ENCODE assay signal across 24 mouse cellular contexts in genomic region chr13:31546784-31547183, GRCm38 (mm10). TPM values are rescaled to one million over a fixed set of nuclear protein-coding genes. Genes with fewer than 3 reads are reported as not detected.
DNase-seq lines count a peak whose midpoint lies in the region; ATAC-seq and TF ChIP-seq lines count a peak whose summit lies in the region.
"Had no signal": no experiment of that assay in that cellular context is flagged by ENCODE, and none has a peak within 500 bp of the region (broad histone marks: within the 10 kb centered on the region; RNA-seq: fewer than 3 reads in every experiment).

No protein-coding gene starts in this region.

- no peaks in the 10 kb centered on the region for H3K4me1 ChIP-seq in kidney, embryonic 16.5 days (ENCODE audit: insufficient read depth, low read length)
- H3K4me1 ChIP-seq in lung, embryonic 15.5 days = peaks cover 4% of the 10 kb centered on the region; the same call in 1 of the 2 replicates
- H3K4me1 ChIP-seq in lung, adult 2 months (ENCODE audit: control insufficient read depth, insufficient read depth, low read length) = no peaks in the 10 kb centered on the region
- H3K4me1 ChIP-seq in stomach, embryonic 16.5 days (ENCODE audit: control insufficient read depth, insufficient read depth, low read length) = no peaks in the 10 kb centered on the region
- H3K4me1 ChIP-seq: embryonic facial prominence, embryonic 10.5 days; heart, embryonic 13.5 days; hindbrain, embryonic 15.5 days had no signal

- H3K9me3 ChIP-seq in kidney, embryonic 16.5 days (ENCODE audit: low read length) = no peaks in the 10 kb centered on the region
- H3K9me3 ChIP-seq in lung, embryonic 15.5 days = no peaks in the 10 kb centered on the region
- H3K9me3 ChIP-seq in stomach, embryonic 16.5 days (replicated peaks; ENCODE audit: control insufficient read depth, low read length) = no peaks in the 10 kb centered on the region
- H3K9me3 ChIP-seq: embryonic facial prominence, embryonic 10.5 days; forebrain, embryonic 10.5 days; G1E; heart, embryonic 13.5 days; hindbrain, embryonic 15.5 days had no signal

- ATAC-seq in kidney, embryonic 16.5 days (ENCODE audit: low FRiP score, low TSS enrichment) = 0 out of 2 replicates have a peak, but pooled peaks have one; percentile 31
- ATAC-seq in lung, embryonic 15.5 days (ENCODE audit: borderline replicate concordance, extremely low read depth, low FRiP score, low TSS enrichment) = no peak
- ATAC-seq in stomach, embryonic 16.5 days (ENCODE audit: insufficient read depth, low FRiP score) = peak; percentile 26; the same call in 1 of the 2 replicates
- ATAC-seq: CD4-positive, CD25-positive, alpha-beta regulatory T cell, adult 4 months; forebrain, embryonic 14.5 days had no signal

- H3K36me3 ChIP-seq in kidney, embryonic 16.5 days (ENCODE audit: insufficient read depth, low read length) = no peaks in the 10 kb centered on the region
- no peaks in the 10 kb centered on the region for H3K36me3 ChIP-seq in lung, embryonic 15.5 days
- H3K36me3 ChIP-seq in stomach, embryonic 16.5 days (ENCODE audit: control insufficient read depth, insufficient read depth, low read length) = no peaks in the 10 kb centered on the region
- H3K36me3 ChIP-seq: embryonic facial prominence, embryonic 10.5 days; forebrain, embryonic 10.5 days; G1E; heart, embryonic 13.5 days; hindbrain, embryonic 15.5 days had no signal

- H3K4me3 ChIP-seq in kidney, embryonic 16.5 days (ENCODE audit: low read length) = no peak overlapping the region
- no peak overlapping the region for H3K4me3 ChIP-seq in lung, embryonic 15.5 days
- H3K4me3 ChIP-seq in lung, adult 2 months (replicated peaks; ENCODE audit: extremely low read depth, low read depth, low read length) = no peak overlapping the region
- H3K4me3 ChIP-seq in stomach, embryonic 16.5 days (replicated peaks; ENCODE audit: low read length) = no peak overlapping the region
- H3K4me3 ChIP-seq: embryonic facial prominence, embryonic 10.5 days; forebrain, embryonic 10.5 days; gastrocnemius, adult 2 months; heart, embryonic 13.5 days; hindbrain, embryonic 15.5 days had no signal

- TF ChIP-seq POLR2A in lung, adult 2 months (IDR thresholded peaks at IDR 0.05; ENCODE audit: borderline replicate concordance, extremely low read depth, low read depth, low read length) = no peak

- no peak overlapping the region for H3K9ac ChIP-seq in kidney, embryonic 16.5 days (replicated peaks; ENCODE audit: low read length)
- H3K9ac ChIP-seq in lung, embryonic 15.5 days = no peak overlapping the region
- H3K9ac ChIP-seq in stomach, embryonic 16.5 days (ENCODE audit: low read length) = no peak overlapping the region
- H3K9ac ChIP-seq: heart, embryonic 13.5 days; hindbrain, embryonic 15.5 days had no signal

- 77% methylated on average over 2 of the region's 2 CpGs for WGBS in kidney, embryonic 16.5 days
- 66% methylated on average over 2 of the region's 2 CpGs for WGBS in lung, embryonic 15.5 days
- 69% methylated on average over 2 of the region's 2 CpGs for WGBS in lung, adult 2 months
- WGBS in stomach, embryonic 16.5 days = 63% methylated on average over 2 of the region's 2 CpGs

- no peak overlapping the region for H3K4me2 ChIP-seq in kidney, embryonic 16.5 days (replicated peaks; ENCODE audit: low read depth, low read length)
- H3K4me2 ChIP-seq in lung, embryonic 15.5 days = no peak overlapping the region
- H3K4me2 ChIP-seq in stomach, embryonic 16.5 days (ENCODE audit: low read depth, low read length) = 0 out of 2 replicates have a peak overlapping the region, but pooled peaks have one; percentile 4
- H3K4me2 ChIP-seq: heart, embryonic 13.5 days; hindbrain, embryonic 15.5 days had no signal

- no peak for DNase-seq in kidney, postnatal 25 days
- no peak for DNase-seq in lung, adult 2 months
- DNase-seq in urinary bladder, postnatal 14 days (ENCODE audit: low spot score) = no peak
- DNase-seq in cerebellum, postnatal 25 days = no peak
- DNase-seq: adrenal gland, postnatal 14 days; B cell, adult 2 months; cerebellum, adult 18-20 months; cerebellum, adult 9-11 months; gastrocnemius, adult 2 months; gastrocnemius, postnatal 25 days; heart, postnatal 36 days had no signal

- no peaks in the 10 kb centered on the region for H3K27me3 ChIP-seq in kidney, embryonic 16.5 days (ENCODE audit: insufficient read depth, low read length)
- no peaks in the 10 kb centered on the region for H3K27me3 ChIP-seq in lung, embryonic 15.5 days
- H3K27me3 ChIP-seq in stomach, embryonic 16.5 days (ENCODE audit: control insufficient read depth, insufficient read depth, low read length) = no peaks in the 10 kb centered on the region
- H3K27me3 ChIP-seq: heart, embryonic 13.5 days; hindbrain, embryonic 15.5 days had no signal

- no peak for TF ChIP-seq CTCF in lung, adult 2 months (IDR thresholded peaks at IDR 0.05; ENCODE audit: insufficient read depth, low read length)

- no peak overlapping the region for H3K27ac ChIP-seq in kidney, embryonic 16.5 days (ENCODE audit: low read length)
- 0 out of 2 replicates have a peak overlapping the region, but pooled peaks have one; percentile 33 for H3K27ac ChIP-seq in lung, embryonic 15.5 days
- H3K27ac ChIP-seq in stomach, embryonic 16.5 days (ENCODE audit: low read length) = peak overlapping the region; percentile 58
- H3K27ac ChIP-seq: embryonic facial prominence, embryonic 10.5 days; forebrain, embryonic 10.5 days; gastrocnemius, adult 2 months; heart, embryonic 13.5 days; hindbrain, embryonic 15.5 days had no signal

RNA-seq across cellular contexts. Expression of gene Foxq1, which starts 9.2 kb away (rescaled TPM):
- 3.6 and 4.4 TPM in 2 replicates for polyA plus RNA-seq in kidney, embryonic 16.5 days (2015; fragmentation: Nextera tagmentation; extraction: Ambion mirVana)
- 1.1 TPM in 2 replicates for polyA plus RNA-seq in lung, embryonic 15.5 days (2015; fragmentation: Nextera tagmentation; extraction: Ambion mirVana)
- polyA plus RNA-seq in lung, adult 2 months (2012; rRNA removed) = 6.4 and 7.9 TPM in 2 replicates
- polyA plus RNA-seq in stomach, embryonic 16.5 days (2015; fragmentation: Nextera tagmentation; extraction: Ambion mirVana) = 8.9 and 9.6 TPM in 2 replicates
- polyA plus RNA-seq: CD4-positive, CD25-positive, alpha-beta regulatory T cell, adult 4 months; G1E had no signal

RNA-seq across cellular contexts. Expression of gene A530084C06Rik, which starts 12.3 kb away (rescaled TPM):
- polyA plus RNA-seq in kidney, embryonic 16.5 days (2015; fragmentation: Nextera tagmentation; extraction: Ambion mirVana) = not detected in 2 replicates
- not detected in 2 replicates for polyA plus RNA-seq in lung, embryonic 15.5 days (2015; fragmentation: Nextera tagmentation; extraction: Ambion mirVana)
- 0.67 and 0.88 TPM in 2 replicates for polyA plus RNA-seq in lung, adult 2 months (2012; rRNA removed)
- not detected in 2 replicates for polyA plus RNA-seq in stomach, embryonic 16.5 days (2015; fragmentation: Nextera tagmentation; extraction: Ambion mirVana)
- polyA plus RNA-seq: CD4-positive, CD25-positive, alpha-beta regulatory T cell, adult 4 months; embryonic facial prominence, embryonic 10.5 days; embryonic facial prominence, embryonic 14.5 days; forebrain, embryonic 10.5 days; forebrain, embryonic 14.5 days; G1E; heart, embryonic 13.5 days; heart, postnatal 0 days; hindbrain, embryonic 11.5 days; hindbrain, embryonic 15.5 days had no signal
